Mouse (Mus musculus) spleen, adult 12 weeks (tissue): ENCODE results near the gene Slc2a10.
A peak's percentile ranks its signal among the peaks of the same experiment; 100 is the strongest.

ENCODE experiments used
- DNase-seq: peaks from one replicate; pipeline ENCODE4 v3.0.0; 2022; ENCODE audit warnings: low spot score

The Slc2a10 gene

DNA sequence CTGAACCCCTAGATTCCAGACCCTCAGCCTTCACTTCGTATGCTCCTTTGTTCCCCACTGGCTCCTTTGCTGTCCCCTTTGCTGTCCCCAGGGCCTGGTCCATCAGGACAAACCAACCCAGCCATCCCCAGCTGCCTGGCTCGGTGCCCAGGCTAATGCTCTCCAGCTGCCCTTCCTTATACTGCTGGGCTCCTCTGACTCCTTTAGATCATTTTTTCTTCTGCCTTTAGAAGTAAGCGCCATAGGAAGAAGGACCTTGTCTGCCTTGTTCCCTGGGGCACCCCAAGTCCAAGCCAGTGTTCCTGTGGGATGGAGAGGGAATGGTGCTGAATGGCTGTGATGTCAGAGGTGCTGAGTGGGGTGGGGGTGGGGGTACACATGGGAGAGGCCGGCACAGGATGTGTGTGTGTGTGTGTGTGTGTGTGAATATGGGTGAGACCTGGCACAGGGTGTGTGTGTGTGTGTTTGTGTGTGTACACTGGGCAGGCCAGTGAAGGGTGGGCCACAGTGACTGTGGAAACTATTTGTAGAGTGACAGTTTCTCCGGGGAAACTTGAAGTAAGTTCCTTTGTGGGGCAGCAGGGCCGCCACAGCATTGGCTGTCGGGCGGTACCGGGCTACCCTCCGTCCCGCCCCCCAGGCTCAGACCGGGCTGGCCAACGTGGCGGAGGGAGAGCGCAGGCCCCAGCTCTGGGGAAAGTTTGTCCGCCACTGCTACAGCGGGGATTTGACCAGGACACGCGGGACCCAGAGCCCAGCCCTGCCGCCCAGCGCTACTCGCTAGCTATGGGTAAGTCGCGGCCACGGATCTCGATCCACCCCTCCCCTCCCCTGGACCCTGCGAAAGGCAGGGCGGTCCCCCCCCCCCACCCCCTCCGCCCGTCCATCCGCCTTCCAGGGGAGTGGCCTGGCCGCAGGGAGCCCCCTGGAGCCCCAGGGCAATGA is at the start of gene Slc2a10:
Gene Slc2a10, plus strand, starts transcription at position 529 of the 945 bp plus-strand sequence.
- no peak for DNase-seq

GRCm38 (mm10) chr2:165456710-165457109 is 46.9 kb upstream of the Slc2a10 start:
- DNase-seq = no peak

GRCm38 (mm10) chr2:165458189-165458588 is 45.4 kb upstream of the Slc2a10 start:
- no peak for DNase-seq

GRCm38 (mm10) chr2:165459663-165460062 is 43.9 kb upstream of the Slc2a10 start:
- DNase-seq = no peak

GRCm38 (mm10) chr2:165467824-165468452 is 35.6 kb upstream of the Slc2a10 start:
- DNase-seq = no peak

GRCm38 (mm10) chr2:165470167-165470566 is 33.4 kb upstream of the Slc2a10 start:
- DNase-seq = no peak

- DNase-seq = no peak
Observed at GRCm38 (mm10) chr2:165471943-165472342, 31.6 kb upstream of the Slc2a10 start.

DNA sequence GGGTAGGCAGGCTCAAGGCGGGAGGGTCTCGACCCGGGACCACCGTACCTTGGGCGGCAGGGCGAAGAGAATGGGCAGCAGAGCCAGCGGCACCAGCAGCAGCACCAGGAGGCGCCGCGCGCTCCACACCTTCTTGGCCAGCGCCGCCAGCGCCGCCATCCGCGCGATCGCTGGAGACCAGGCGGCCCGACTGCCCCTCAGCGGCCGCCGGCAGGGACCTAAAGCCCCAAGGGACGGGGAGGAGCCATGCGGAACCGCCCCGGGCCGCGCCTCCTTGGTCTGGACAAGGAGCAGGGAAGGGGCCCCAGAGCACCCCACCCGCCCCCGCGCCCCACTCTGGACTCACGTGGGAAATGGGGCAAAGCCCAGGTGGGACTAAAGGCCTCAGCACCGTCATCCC is 30.6 kb upstream of the Slc2a10 start, which contains the start of gene Slc13a3:
Gene Slc13a3, minus strand, starts transcription at position 228 of the 400 bp plus-strand sequence.
- no peak for DNase-seq

DNA sequence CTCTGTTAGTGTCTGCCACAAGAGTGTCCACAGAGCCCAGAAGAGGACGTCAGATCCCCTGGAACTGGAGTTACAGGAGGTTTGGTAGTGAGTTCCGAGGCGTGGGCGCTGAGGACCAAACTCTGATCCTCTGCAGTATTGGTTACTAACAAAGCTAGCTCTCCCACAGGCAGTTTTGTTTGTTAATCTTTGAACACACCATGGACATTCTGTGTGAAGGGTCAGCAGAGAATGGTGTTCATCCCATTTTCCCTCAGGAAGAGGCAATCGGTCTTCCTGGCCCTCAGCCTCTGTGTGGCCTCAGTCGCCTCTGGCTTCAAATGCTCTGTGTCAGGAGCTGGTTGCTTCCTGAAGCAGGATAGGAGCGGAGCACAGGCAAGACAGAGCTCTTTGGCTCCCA is 28.2 kb upstream of the Slc2a10 start:
- no peak for DNase-seq

DNA sequence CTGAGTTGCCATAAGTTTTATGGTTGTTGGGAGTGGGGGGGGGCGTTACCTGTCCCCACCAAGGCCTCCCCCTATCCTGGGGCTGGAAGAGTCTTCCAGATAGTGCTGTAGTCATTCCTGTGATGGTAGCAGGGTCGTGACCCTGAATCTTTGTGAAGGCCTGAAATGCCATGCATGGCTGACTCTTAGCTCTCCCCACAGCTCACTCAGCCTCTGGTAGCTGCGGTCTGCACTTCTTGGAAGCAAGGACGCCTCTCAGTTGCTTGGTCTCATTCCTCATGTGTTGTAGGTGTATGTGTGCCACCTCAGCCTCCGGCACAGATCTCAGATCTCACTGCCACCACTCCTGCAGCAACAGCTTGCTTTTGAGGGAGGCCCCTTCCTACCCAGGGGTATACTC is 27.7 kb upstream of the Slc2a10 start:
- no peak for DNase-seq

DNA sequence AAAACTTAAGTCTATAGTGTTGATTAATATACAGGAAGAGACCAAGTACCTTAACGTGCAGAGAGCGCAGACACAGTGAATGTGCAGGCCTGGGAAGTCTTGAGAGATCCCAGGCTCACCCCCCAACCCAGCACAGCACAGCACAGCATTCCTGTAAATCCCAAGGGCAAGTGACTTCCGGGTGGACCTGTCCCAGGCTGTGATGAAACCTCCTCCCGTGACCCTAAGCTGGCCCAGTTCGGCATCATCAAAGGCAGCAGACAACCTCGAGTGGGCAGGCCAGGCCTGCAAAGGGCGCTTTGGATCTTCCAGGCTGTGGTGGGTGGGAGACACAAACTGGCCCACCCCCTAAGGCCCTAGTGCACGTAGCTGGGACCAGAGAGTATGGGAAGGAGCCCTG is 21.6 kb upstream of the Slc2a10 start:
- no peak for DNase-seq

- DNase-seq = no peak
Observed at GRCm38 (mm10) chr2:165484152-165484551, 19.4 kb upstream of the Slc2a10 start.

- no peak for DNase-seq
Observed at GRCm38 (mm10) chr2:165485826-165486225, 17.8 kb upstream of the Slc2a10 start.

DNA sequence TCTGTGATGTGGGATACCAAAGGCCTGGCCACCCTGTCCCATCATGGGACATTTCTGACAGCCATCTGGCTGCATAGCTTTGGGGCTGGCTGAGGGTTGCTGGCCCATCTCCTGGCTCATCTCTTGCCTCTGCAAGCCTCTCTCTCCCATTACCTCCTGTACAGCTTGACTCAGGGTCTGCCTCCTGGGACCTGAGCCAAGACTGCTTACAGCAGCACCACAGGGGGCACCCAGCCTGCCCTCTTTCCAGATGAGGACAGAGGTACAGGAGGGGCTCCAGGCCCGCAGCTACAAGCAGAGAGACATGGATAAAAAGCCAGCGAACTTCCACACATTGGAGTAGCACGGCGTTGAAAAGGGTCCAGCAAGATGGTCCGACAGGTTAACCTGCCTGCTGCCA is 17.2 kb upstream of the Slc2a10 start:
- no peak for DNase-seq

GRCm38 (mm10) chr2:165486881-165487535 is 16.6 kb upstream of the Slc2a10 start:
- DNase-seq = no peak

- DNase-seq = peak; percentile 53
Observed at GRCm38 (mm10) chr2:165492648-165493553, 10.7 kb upstream of the Slc2a10 start, which contains the start of gene Trp53rka. Trp53rka (minus strand) TSS chr2:165493324.

- no peak for DNase-seq
Observed at GRCm38 (mm10) chr2:165493587-165494210, 9.9 kb upstream of the Slc2a10 start.

GRCm38 (mm10) chr2:165494495-165494894 is 9.1 kb upstream of the Slc2a10 start:
- DNase-seq = no peak

DNA sequence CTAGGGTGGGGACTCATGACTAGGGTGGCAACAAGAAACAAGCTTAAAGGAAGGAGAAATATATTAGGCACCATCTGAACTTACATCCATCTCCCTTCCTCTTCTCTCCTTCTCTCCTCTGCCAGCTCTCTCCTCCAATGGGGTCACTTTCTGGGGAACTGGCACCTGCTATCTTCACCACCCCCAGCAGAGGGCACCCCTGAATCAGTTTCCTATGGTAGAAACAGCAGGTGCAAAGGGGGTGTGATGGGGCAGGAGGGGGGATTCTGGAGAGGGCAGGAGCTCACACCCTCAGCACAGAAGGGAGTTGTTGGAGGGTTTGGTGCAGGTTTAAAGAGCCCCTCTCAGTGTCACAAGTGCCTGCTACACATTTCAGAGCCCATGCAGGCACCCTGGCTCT is 7.3 kb upstream of the Slc2a10 start:
- DNase-seq = peak; percentile 6

DNA sequence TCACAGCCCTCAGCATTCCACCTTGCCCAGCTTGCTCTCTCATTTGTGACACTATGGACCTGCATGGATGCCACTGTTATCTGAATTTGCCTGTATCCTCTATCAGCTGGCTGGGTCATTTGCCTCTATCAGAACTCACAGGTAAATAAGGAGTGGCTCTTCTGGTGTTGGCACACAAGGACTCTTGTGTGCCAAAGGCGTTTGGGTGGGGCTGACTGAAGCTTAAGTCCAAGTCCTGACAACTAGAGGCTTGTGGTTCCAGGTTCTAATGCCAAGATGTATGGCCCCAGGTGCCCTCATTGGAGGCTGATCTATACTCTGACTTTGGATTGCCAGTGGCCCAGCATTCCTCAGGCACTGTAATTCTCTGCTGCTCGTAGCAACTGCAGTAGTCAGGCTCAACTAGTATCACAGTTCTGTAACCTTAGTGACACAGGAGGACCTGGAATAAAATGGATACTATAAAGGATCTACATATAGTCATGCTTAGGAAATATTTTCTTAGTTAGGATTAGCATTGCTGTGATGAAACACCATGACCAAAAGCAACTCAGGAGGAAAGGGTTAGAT is 5.8 kb upstream of the Slc2a10 start:
- DNase-seq = no peak

GRCm38 (mm10) chr2:165498816-165499215 is 4.8 kb upstream of the Slc2a10 start:
- DNase-seq = no peak
